In genomic region chr13:112854402-112854801, GRCm38 (mm10) we compare ENCODE assay signal across 19 mouse cellular contexts. TPM values are rescaled to one million over a fixed set of nuclear protein-coding genes. Genes with fewer than 3 reads are reported as not detected.
DNase-seq lines count a peak whose midpoint lies in the region; ATAC-seq and TF ChIP-seq lines count a peak whose summit lies in the region.
"Had no signal": no experiment of that assay in that cellular context is flagged by ENCODE, and none has a peak within 500 bp of the region (broad histone marks: within the 10 kb centered on the region; RNA-seq: fewer than 3 reads in every experiment).

No protein-coding gene starts in this region.

- H3K9me3 ChIP-seq in heart, postnatal 0 days (replicated peaks; ENCODE audit: control insufficient read depth, low read length), result no peaks in the 10 kb centered on the region
- H3K9me3 ChIP-seq in liver, embryonic 14.5 days (ENCODE audit: control insufficient read depth, low read length), result no peaks in the 10 kb centered on the region
- no peaks in the 10 kb centered on the region for H3K9me3 ChIP-seq in liver, postnatal 0 days (ENCODE audit: low read length)
- H3K9me3 ChIP-seq in forebrain, embryonic 15.5 days, result no peaks in the 10 kb centered on the region
- no peaks in the 10 kb centered on the region for H3K9me3 ChIP-seq in embryonic facial prominence, embryonic 10.5 days
- H3K9me3 ChIP-seq: liver, embryonic 12.5 days had no signal

- H3K9ac ChIP-seq in heart, postnatal 0 days (replicated peaks; ENCODE audit: low read depth, low read length), result no peak overlapping the region
- H3K9ac ChIP-seq in liver, embryonic 14.5 days (replicated peaks), result no peak overlapping the region
- H3K9ac ChIP-seq in liver, postnatal 0 days (replicated peaks), result no peak overlapping the region
- no peak overlapping the region for H3K9ac ChIP-seq in forebrain, embryonic 15.5 days (replicated peaks)
- H3K9ac ChIP-seq: liver, embryonic 12.5 days had no signal

- no peak for ATAC-seq in heart, postnatal 0 days (ENCODE audit: insufficient read depth, low read depth)
- no peak for ATAC-seq in liver, embryonic 14.5 days (ENCODE audit: insufficient read depth)
- ATAC-seq in liver, postnatal 0 days, result no peak
- 0 out of 2 replicates have a peak, but pooled peaks have one; percentile 43 for ATAC-seq in forebrain, embryonic 15.5 days (replicated peaks)
- ATAC-seq: liver, embryonic 12.5 days; midbrain, embryonic 16.5 days had no signal

- no peak overlapping the region for H3K4me2 ChIP-seq in heart, postnatal 0 days (ENCODE audit: low read depth, low read length)
- H3K4me2 ChIP-seq in liver, embryonic 14.5 days (ENCODE audit: low read depth), result no peak overlapping the region
- no peak overlapping the region for H3K4me2 ChIP-seq in liver, postnatal 0 days (ENCODE audit: low read depth, low read length)
- no peak overlapping the region for H3K4me2 ChIP-seq in forebrain, embryonic 15.5 days (replicated peaks)
- H3K4me2 ChIP-seq: heart, embryonic 11.5 days; liver, embryonic 12.5 days had no signal

- H3K27me3 ChIP-seq in heart, postnatal 0 days (ENCODE audit: control insufficient read depth, insufficient read depth, low read length), result no peaks in the 10 kb centered on the region
- no peaks in the 10 kb centered on the region for H3K27me3 ChIP-seq in liver, embryonic 14.5 days (ENCODE audit: control insufficient read depth, insufficient read depth, low read length)
- H3K27me3 ChIP-seq in liver, postnatal 0 days (ENCODE audit: insufficient read depth, low read length), result no peaks in the 10 kb centered on the region
- H3K27me3 ChIP-seq in forebrain, embryonic 15.5 days, result no peaks in the 10 kb centered on the region
- H3K27me3 ChIP-seq in embryonic facial prominence, embryonic 10.5 days (replicated peaks; ENCODE audit: low read depth, poor library complexity, severe bottlenecking), result no peaks in the 10 kb centered on the region
- H3K27me3 ChIP-seq: liver, embryonic 12.5 days had no signal

- H3K27ac ChIP-seq in heart, postnatal 0 days (ENCODE audit: low read depth), result no peak overlapping the region
- no peak overlapping the region for H3K27ac ChIP-seq in liver, embryonic 14.5 days
- H3K27ac ChIP-seq in liver, postnatal 0 days (ENCODE audit: low read depth), result no peak overlapping the region
- H3K27ac ChIP-seq in forebrain, embryonic 15.5 days (replicated peaks), result no peak overlapping the region
- no peak overlapping the region for H3K27ac ChIP-seq in embryonic facial prominence, embryonic 10.5 days (replicated peaks)
- H3K27ac ChIP-seq: gastrocnemius, adult 2 months; liver, embryonic 12.5 days had no signal

- WGBS in heart, postnatal 0 days, result 75% methylated on average over 6 of the region's 6 CpGs
- WGBS in liver, embryonic 14.5 days (ENCODE audit: insufficient replicate concordance), result 82% methylated on average over 6 of the region's 6 CpGs
- 83% methylated on average over 6 of the region's 6 CpGs for WGBS in liver, postnatal 0 days (ENCODE audit: insufficient replicate concordance)
- WGBS in forebrain, embryonic 15.5 days, result 44% methylated on average over 6 of the region's 6 CpGs
- 83% methylated on average over 6 of the region's 6 CpGs for WGBS in embryonic facial prominence, embryonic 10.5 days

- H3K36me3 ChIP-seq in heart, postnatal 0 days (replicated peaks; ENCODE audit: control insufficient read depth, insufficient read depth, low read length), result peaks cover 18% of the 10 kb centered on the region
- no peaks in the 10 kb centered on the region for H3K36me3 ChIP-seq in liver, embryonic 14.5 days (replicated peaks; ENCODE audit: control insufficient read depth, insufficient read depth, low read depth)
- peaks cover 11% of the 10 kb centered on the region for H3K36me3 ChIP-seq in liver, postnatal 0 days (replicated peaks; ENCODE audit: insufficient read depth, low read length)
- H3K36me3 ChIP-seq in forebrain, embryonic 15.5 days, result 0 out of 2 replicates have a peak, but pooled peaks cover 5% of the 10 kb centered on the region
- H3K36me3 ChIP-seq in embryonic facial prominence, embryonic 10.5 days (replicated peaks), result peaks cover 12% of the 10 kb centered on the region

- TF ChIP-seq EP300 in heart, postnatal 0 days (IDR thresholded peaks at IDR 0.05; ENCODE audit: low read depth), result no peak
- TF ChIP-seq EP300 in liver, embryonic 14.5 days (IDR thresholded peaks at IDR 0.05; ENCODE audit: low read depth), result no peak
- no peak for TF ChIP-seq EP300 in liver, postnatal 0 days (IDR thresholded peaks at IDR 0.05; ENCODE audit: low read depth)

- no peak overlapping the region for H3K4me3 ChIP-seq in heart, postnatal 0 days (ENCODE audit: low read depth, low read length)
- H3K4me3 ChIP-seq in liver, embryonic 14.5 days (ENCODE audit: insufficient read depth in 1 of 2, low read depth in 2 of 2, low read length in 2 of 2), result no peak overlapping the region
- H3K4me3 ChIP-seq in liver, postnatal 0 days (ENCODE audit: low read depth, low read length), result no peak overlapping the region
- H3K4me3 ChIP-seq in forebrain, embryonic 15.5 days, result no peak overlapping the region
- no peak overlapping the region for H3K4me3 ChIP-seq in embryonic facial prominence, embryonic 10.5 days
- H3K4me3 ChIP-seq: erythroblast, embryonic 14.5 days; gastrocnemius, adult 2 months; liver, embryonic 12.5 days had no signal

- peak; percentile 14 for TF ChIP-seq CTCF in heart, postnatal 0 days (IDR thresholded peaks at IDR 0.05; ENCODE audit: low read depth)
- peak; percentile 43 for TF ChIP-seq CTCF in liver, embryonic 14.5 days (IDR thresholded peaks at IDR 0.05; ENCODE audit: low read depth)
- no peak; the same call in 1 of the 2 replicates for TF ChIP-seq CTCF in liver, postnatal 0 days (IDR thresholded peaks at IDR 0.05; ENCODE audit: low read depth)

- no peaks in the 10 kb centered on the region for H3K4me1 ChIP-seq in heart, postnatal 0 days (ENCODE audit: control insufficient read depth, insufficient read depth)
- no peaks in the 10 kb centered on the region for H3K4me1 ChIP-seq in liver, embryonic 14.5 days (replicated peaks; ENCODE audit: control insufficient read depth in 2 of 2, insufficient read depth in 2 of 2, low read length in 1 of 2)
- no peaks in the 10 kb centered on the region for H3K4me1 ChIP-seq in liver, postnatal 0 days (ENCODE audit: insufficient read depth)
- H3K4me1 ChIP-seq in forebrain, embryonic 15.5 days, result 0 out of 2 replicates have a peak, but pooled peaks cover 3% of the 10 kb centered on the region
- 0 out of 2 replicates have a peak, but pooled peaks cover 3% of the 10 kb centered on the region for H3K4me1 ChIP-seq in embryonic facial prominence, embryonic 10.5 days
- H3K4me1 ChIP-seq: liver, embryonic 12.5 days had no signal

- no peak for DNase-seq in heart, postnatal 0 days (ENCODE audit: low spot score)
- DNase-seq in heart, adult 8-10 months (ENCODE audit: low spot score), result no peak
- DNase-seq in liver, embryonic 14.5 days (ENCODE audit: low read depth in 3 of 3, low spot score in 3 of 3), result no peak
- DNase-seq in liver, postnatal 0 days, result no peak
- DNase-seq in brain, adult 2 months (ENCODE audit: low read depth, low spot score), result peak; percentile 33
- no peak for DNase-seq in embryonic facial prominence, embryonic 10.5 days (ENCODE audit: low spot score)
- DNase-seq: adrenal gland, postnatal 36 days; cerebellum, adult 11-12 months; gastrocnemius, adult 2 months; kidney, postnatal 14 days; left cerebral cortex, postnatal 4 days; lung, postnatal 4 days; right cerebral cortex, postnatal 14 days; thymus, adult 2 months had no signal

RNA-seq across cellular contexts. Expression of gene Plpp1, which starts 53.8 kb away (rescaled TPM):
- total RNA-seq in heart, postnatal 0 days (2014; rRNA removed; ENCODE audit: low replicate concordance), result 88.7 and 129 TPM in 2 replicates
- 89.4 and 101 TPM in 2 replicates for polyA plus RNA-seq in heart, postnatal 0 days (2015; fragmentation: Nextera tagmentation; extraction: Ambion mirVana)
- total RNA-seq in heart, adult 8-10 months (2022), result 10 to 100 TPM; 36.4 to 44.4 (median 39.3) TPM
- polyA plus RNA-seq in liver, embryonic 14.5 days (2012; rRNA removed), result 16.5 TPM in 2 replicates
- 32.7 and 34.0 TPM in 2 replicates for polyA plus RNA-seq in liver, embryonic 14.5 days (2014; fragmentation: Nextera tagmentation; extraction: Ambion mirVana)
- polyA plus RNA-seq in liver, postnatal 0 days (2015; fragmentation: Nextera tagmentation; extraction: Ambion mirVana), result 44.6 and 55.4 TPM in 2 replicates
- 38.0 and 39.3 TPM in 2 replicates for polyA plus RNA-seq in forebrain, embryonic 15.5 days (2015; fragmentation: Nextera tagmentation; extraction: Ambion mirVana)
- polyA plus RNA-seq in embryonic facial prominence, embryonic 10.5 days (2016; fragmentation: Nextera tagmentation; extraction: Ambion mirVana), result 19.0 and 21.8 TPM in 2 replicates
